Mouse (Mus musculus) spleen, adult 18-20 months (tissue): ENCODE results near the gene Ctnnb1.

Experiments used
- DNase-seq, 2 experiments: peaks; one replicate each; pipeline ENCODE4 v3.0.0; 2022; ENCODE audit warnings: mixed read lengths in 2 of 2

The Ctnnb1 gene

GRCm38 (mm10) chr9:120961969-120962700, 33.1 kb downstream of the Ctnnb1 start:
- DNase-seq = no peak

GRCm38 (mm10) chr9:120963104-120963503, 34.1 kb downstream of the Ctnnb1 start:
- DNase-seq = no peak

GRCm38 (mm10) chr9:120963720-120964119, 34.7 kb downstream of the Ctnnb1 start:
- DNase-seq = no peak

- no peak for DNase-seq
Measured at GRCm38 (mm10) chr9:120964224-120964623, 35.2 kb downstream of the Ctnnb1 start.

- no peak for DNase-seq
Measured at GRCm38 (mm10) chr9:120965007-120965406, 36.0 kb downstream of the Ctnnb1 start.

GRCm38 (mm10) chr9:120973026-120973515, 44.1 kb downstream of the Ctnnb1 start:
- DNase-seq = no peak

GRCm38 (mm10) chr9:120974209-120974608, 45.2 kb downstream of the Ctnnb1 start:
- DNase-seq = no peak

GRCm38 (mm10) chr9:120976158-120976557, 47.1 kb downstream of the Ctnnb1 start:
- no peak for DNase-seq

- DNase-seq = no peak
Measured at GRCm38 (mm10) chr9:120976856-120977255, 47.8 kb downstream of the Ctnnb1 start.

GRCm38 (mm10) chr9:120981777-120982176, 52.8 kb downstream of the Ctnnb1 start:
- DNase-seq = no peak

GRCm38 (mm10) chr9:120983849-120984248, 54.8 kb downstream of the Ctnnb1 start:
- DNase-seq = no peak

GRCm38 (mm10) chr9:120984509-120984908, 55.5 kb downstream of the Ctnnb1 start:
- DNase-seq = no peak

GRCm38 (mm10) chr9:120985009-120985408, 56.0 kb downstream of the Ctnnb1 start:
- no peak for DNase-seq

GRCm38 (mm10) chr9:120985524-120985923, 56.5 kb downstream of the Ctnnb1 start:
- DNase-seq = no peak

- no peak for DNase-seq
Measured at GRCm38 (mm10) chr9:120986255-120986654, 57.2 kb downstream of the Ctnnb1 start.

- no peak for DNase-seq
Measured at GRCm38 (mm10) chr9:120986994-120987393, 58.0 kb downstream of the Ctnnb1 start.

- no peak for DNase-seq
Measured at GRCm38 (mm10) chr9:120988088-120988487, 59.1 kb downstream of the Ctnnb1 start.

GRCm38 (mm10) chr9:120989806-120990700, 61.0 kb downstream of the Ctnnb1 start:
- no peak for DNase-seq

GRCm38 (mm10) chr9:120991801-120992200, 62.8 kb downstream of the Ctnnb1 start:
- no peak for DNase-seq

GRCm38 (mm10) chr9:120993004-120993403, 64.0 kb downstream of the Ctnnb1 start:
- DNase-seq = no peak

- DNase-seq = no peak
Measured at GRCm38 (mm10) chr9:120994223-120995155, 65.5 kb downstream of the Ctnnb1 start.

- no peak for DNase-seq
Measured at GRCm38 (mm10) chr9:120998696-120999095, 69.7 kb downstream of the Ctnnb1 start.
